Mouse (Mus musculus) left cerebral cortex, postnatal 36 days (tissue): ENCODE results near the gene Mypn. TPM values are rescaled to one million over a fixed set of nuclear protein-coding genes. Genes with fewer than 3 reads are reported as not detected.

Source experiments
- DNase-seq, 2 experiments: peaks; one replicate each; pipeline ENCODE4 v3.0.0; 2021 to 2022; ENCODE audit warnings: low spot score in 2 of 2, mixed read lengths in 1 of 2
- intact Hi-C: fragments of 180-260 bp; cut with DNase I; formaldehyde crosslinking; loops from one replicate; pipeline ENCODE4 v1.15.1; 2025
- total RNA-seq, 2 experiments: library from RNA; stranded (reverse); gene quantifications; 2 replicates each; pipeline ENCODE4 v1.2.3; 2021

Mypn gene
- total RNA-seq: 1 to 10 TPM; 2.9 to 5.0 TPM

- intact Hi-C loops: no loop called here
- DNase-seq: no peak
Measured at GRCm38 (mm10) chr10:63203728-63204127, at the start of gene Mypn. Gene Mypn, minus strand, starts transcription at chr10:63203952.

DNA sequence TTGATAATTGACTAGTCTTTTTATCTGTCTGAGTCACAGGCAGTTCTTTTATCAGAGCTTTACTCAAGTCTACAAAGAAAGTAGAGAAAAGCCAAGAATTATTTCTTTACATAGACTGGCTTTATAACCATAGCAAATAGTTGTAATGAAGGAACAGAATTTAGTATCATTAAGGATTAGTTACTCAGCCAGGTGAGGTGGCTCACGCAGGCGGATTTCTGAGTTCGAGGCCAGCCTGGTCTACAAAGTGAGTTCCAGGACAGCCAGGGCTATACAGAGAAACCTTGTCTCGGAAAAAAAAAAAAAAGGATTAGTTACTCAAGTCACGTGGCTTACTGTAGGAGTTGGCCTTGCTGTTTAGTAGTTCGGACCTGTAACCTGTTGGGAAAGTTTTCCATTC lies 44.7 kb upstream of the Mypn start:
- intact Hi-C loops: loop anchor here (10.0 kb wide), 1 partner anchor 136 kb away; the partner anchor contains the start of genes Dnajc12 and Sirt1
- no peak for DNase-seq

- DNase-seq: no peak
- intact Hi-C loops: loop anchor here (10.0 kb wide), 1 partner anchor 137 kb away; the partner anchor contains the start of genes Dnajc12 and Sirt1
Measured at GRCm38 (mm10) chr10:63247457-63247856, 43.7 kb upstream of the Mypn start.

GRCm38 (mm10) chr10:63245846-63246245 lies 42.1 kb upstream of the Mypn start:
- no peak for DNase-seq
- intact Hi-C loops: loop anchor here (10.0 kb wide), 1 partner anchor 139 kb away; the partner anchor contains the start of genes Dnajc12 and Sirt1

DNA sequence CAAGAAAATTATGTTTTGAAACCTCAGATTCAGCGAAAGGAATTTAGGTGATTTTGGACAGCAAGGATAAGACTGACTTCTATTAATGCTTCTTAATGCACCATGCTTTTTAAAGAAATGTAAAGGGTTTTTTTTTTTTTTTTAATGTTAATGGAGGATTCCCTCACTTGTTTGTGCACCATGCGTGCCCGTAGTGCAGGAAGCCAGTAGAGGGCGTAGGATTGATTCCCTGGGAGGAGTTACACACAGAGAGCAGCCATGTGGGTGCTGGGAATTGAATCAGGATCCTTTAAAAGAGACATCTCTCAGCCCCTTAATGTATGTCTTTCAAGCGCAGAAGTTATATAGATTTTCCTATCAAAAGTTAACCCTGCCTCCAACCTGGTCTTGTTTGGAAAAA lies 41.0 kb upstream of the Mypn start:
- DNase-seq: no peak
- intact Hi-C loops: loop anchor here (10.0 kb wide), 1 partner anchor 140 kb away; the partner anchor contains the start of genes Dnajc12 and Sirt1

GRCm38 (mm10) chr10:63244055-63244671 lies 40.4 kb upstream of the Mypn start:
- DNase-seq: peak in 1 of 2 experiments; percentile 39
- intact Hi-C loops: loop anchor here (10.0 kb wide), 1 partner anchor 141 kb away; the partner anchor contains the start of genes Dnajc12 and Sirt1

DNA sequence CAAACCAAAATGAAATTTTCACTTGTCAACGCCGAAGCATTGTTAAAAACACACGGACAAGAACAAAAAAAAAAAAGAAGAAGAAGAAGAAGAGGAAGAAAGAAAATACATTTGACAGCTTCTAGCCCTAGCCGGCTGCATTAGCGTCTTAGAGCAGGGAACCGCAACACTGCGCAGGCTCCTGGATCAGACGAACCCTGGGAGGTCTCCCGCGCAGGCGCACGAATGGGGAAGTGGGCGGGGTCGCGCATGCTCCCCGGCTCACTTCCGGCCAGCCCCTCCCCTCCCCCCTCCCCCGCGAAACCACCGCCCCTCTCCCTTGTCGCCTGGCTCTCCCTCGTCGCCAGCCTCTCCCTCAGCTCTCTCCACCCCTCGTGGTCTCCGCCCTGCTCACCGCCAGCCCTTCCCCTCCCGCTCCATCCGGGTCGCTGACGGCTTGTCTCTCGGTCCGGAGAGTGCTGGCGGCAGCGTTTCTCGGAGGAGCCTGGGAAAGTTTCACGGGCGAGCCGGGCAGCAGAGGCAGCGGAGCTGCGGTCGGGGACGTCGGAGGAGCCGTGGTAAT lies 39.8 kb upstream of the Mypn start, which contains the start of gene Herc4:
Gene Herc4 (plus strand): TSS at position 318 of the 562 bp plus-strand sequence.
- peak; percentile 92 to 95 for DNase-seq
- intact Hi-C loops: loop anchor here (10.0 kb wide), 1 partner anchor 141 kb away; the partner anchor contains the start of genes Dnajc12 and Sirt1

- intact Hi-C loops: loop anchor here (10.0 kb wide), 1 partner anchor 142 kb away; the partner anchor contains the start of genes Dnajc12 and Sirt1
Measured at GRCm38 (mm10) chr10:63242798-63243435, 39.2 kb upstream of the Mypn start.

GRCm38 (mm10) chr10:63240868-63241271 lies 37.1 kb upstream of the Mypn start:
- intact Hi-C loops: loop anchor here (10.0 kb wide), 1 partner anchor 144 kb away; the partner anchor contains the start of genes Dnajc12 and Sirt1
- DNase-seq: no peak

More at GRCm38 (mm10) chr10:63242798-63243435, 39.2 kb upstream of the Mypn start:
- no peak for DNase-seq

DNA sequence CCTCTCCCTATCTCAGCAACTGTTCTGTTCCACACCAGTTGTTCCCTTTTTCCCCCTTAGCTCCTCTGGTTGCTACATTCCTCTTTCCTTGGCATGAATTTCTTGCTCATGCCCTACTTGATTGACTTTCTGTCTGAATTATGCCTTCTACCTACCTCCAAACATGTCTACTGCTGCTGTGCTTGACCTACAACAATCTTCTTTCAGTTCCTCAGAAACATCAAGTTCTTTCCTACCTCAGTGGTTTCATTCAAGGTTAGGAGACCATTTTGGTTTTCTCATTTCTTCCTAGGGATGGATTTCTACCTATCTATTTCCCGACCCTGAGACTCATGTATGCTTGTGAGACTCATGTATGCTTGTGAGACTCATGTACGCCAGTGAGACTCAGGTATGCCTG lies 36.1 kb upstream of the Mypn start:
- intact Hi-C loops: loop anchor here (10.0 kb wide), 1 partner anchor 145 kb away; the partner anchor contains the start of genes Dnajc12 and Sirt1
- DNase-seq: no peak

DNA sequence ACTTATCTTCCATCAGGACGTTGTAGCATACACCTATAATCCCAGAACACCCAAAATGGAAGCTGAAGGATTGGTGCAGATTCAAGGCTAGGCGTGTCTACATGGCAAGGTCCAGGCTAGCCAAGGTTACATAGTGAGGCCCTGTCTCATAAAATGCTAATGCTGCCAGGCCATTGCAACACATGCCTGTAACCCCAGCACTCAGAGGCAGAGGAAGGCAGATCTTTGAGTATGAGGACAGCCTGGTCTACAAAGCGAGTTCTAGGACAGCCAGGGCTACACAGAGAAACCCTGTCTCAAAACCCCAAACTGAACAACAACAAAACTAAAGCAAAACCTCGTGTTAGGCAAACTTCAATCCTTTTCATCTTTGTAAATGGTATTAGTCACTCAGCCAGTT lies 34.3 kb upstream of the Mypn start:
- intact Hi-C loops: no loop called here
- DNase-seq: no peak

DNA sequence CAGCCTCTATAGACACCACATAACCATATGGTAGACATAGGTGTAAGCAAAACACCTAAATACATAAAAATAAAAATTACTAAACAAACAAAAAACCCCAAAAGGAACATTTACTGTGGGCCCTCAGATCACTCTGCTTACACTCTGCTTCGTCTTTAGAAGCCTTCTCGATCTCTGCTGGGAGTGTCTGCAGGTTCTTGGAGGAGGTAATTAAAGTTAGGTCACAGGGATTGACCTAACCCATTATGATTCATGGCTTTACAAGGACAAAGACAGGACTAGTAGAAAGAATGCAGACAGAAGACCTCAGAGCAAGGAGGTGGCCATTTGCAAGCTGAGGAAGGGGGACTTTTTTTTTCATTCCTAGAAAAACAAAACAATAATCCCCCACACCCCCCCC lies 33.5 kb upstream of the Mypn start:
- intact Hi-C loops: no loop called here
- DNase-seq: no peak

- intact Hi-C loops: no loop called here
- no peak for DNase-seq
Measured at GRCm38 (mm10) chr10:63236663-63237062, 32.9 kb upstream of the Mypn start.

- DNase-seq: no peak
- intact Hi-C loops: loop anchor here (2.0 kb wide), 1 partner anchor 79 kb away; no protein-coding TSS in a partner anchor
Measured at GRCm38 (mm10) chr10:63235889-63236288, 32.1 kb upstream of the Mypn start.

DNA sequence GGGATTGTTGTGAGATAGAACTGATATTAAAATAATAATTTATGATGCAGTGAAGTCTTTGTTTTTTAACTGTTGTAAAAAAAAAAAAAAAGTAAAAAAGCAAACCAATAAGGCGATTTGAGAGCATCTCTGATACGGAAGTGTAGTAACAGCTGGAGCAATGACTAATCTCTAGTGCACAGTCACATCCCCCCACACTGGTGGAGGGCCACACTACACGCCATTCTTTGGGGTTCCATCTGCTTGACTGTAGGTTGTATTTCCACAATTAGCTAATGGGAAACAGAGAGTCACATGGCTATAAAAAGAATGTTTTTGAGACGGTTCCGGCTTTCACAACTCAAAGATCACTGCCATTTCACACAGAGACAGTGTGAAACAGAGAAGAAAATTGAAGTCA lies 30.4 kb upstream of the Mypn start:
- no peak for DNase-seq
- intact Hi-C loops: loop anchor here (2.0 kb wide), 1 partner anchor 77 kb away; no protein-coding TSS in a partner anchor

DNA sequence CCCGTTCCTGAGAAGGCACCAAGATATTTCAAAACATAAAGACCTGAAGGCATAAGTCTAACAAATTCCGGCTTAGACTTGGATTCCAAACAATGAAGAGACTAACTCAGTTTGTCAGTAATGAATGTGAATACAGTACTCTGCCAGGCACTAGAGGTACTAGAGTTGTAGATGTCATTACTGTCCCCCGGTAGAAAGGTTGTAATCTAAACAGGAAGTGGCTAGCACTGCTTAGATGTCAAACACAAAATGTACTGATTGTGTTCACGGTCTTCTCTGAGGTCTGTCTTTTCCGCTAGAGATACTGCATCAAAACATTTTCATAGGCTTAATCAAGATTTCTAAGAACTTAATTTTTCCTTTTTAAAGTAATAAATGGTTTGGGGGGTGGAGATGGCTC lies 27.9 kb upstream of the Mypn start:
- DNase-seq: no peak
- intact Hi-C loops: no loop called here

DNA sequence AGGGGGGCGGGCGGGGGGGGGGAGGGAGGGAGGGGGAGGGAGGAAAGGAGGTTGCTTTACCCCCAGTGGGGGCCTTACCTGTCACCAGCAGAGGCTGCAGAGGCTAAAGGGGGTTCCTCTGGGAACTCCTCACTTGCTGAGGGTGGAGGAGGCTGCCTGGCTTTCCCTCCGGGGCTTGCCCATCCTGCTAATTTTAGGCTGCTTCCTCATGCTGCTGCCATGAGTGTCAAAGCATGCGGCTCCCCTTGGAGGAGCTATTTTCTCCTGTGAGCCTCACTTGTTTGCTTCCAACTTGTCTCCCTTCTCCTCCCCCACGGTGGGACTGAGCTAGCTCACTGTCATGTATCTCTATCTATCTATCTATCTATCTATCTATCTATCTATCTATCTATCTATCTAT lies 27.1 kb upstream of the Mypn start:
- intact Hi-C loops: no loop called here
- DNase-seq: peak in 1 of 2 experiments; percentile 28

GRCm38 (mm10) chr10:63230266-63230665 lies 26.5 kb upstream of the Mypn start:
- intact Hi-C loops: no loop called here
- DNase-seq: peak in 1 of 2 experiments; percentile 21

DNA sequence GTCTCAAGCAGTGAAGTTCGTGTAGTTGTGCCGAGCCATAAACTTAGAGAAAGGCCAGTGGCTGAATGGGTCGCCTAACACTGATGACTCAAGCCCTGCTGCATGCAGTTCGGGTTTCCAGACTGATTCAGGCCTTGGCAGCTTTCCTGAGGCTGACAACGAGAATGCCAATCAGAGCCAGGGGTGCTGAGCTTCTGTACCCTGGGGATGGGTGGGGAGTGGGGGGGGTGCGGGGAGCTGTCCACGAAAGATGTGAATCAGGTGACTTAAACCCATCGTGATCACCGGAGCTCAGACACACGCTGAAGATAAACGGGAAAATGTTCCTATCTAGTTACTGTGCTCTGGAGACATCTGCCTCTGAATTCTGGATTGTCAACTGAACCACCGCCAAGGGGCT lies 20.6 kb upstream of the Mypn start:
- intact Hi-C loops: no loop called here
- no peak for DNase-seq
